Mouse (Mus musculus): ENCODE data around the gene Zic4. TPM values are rescaled to one million over a fixed set of nuclear protein-coding genes. Genes with fewer than 3 reads are reported as not detected.
A peak's percentile ranks its signal among the peaks of the same experiment; 100 is the strongest.

The Zic4 gene
- polyA plus RNA-seq, 1 experiment from 2014 or later: 0.24 TPM

- H3K4me2 ChIP-seq: no peak overlapping the region
- H3K9ac ChIP-seq: no peak overlapping the region
- H3K9me3 ChIP-seq: no peaks in the 10 kb centered on the region; the same call in 1 of the 2 replicates
- peaks cover 98% of the 10 kb centered on the region for H3K27me3 ChIP-seq
- ATAC-seq (ENCODE audit: insufficient number of reproducible peaks, low FRiP score, low TSS enrichment, low read depth): 0 out of 2 replicates have a peak, but pooled peaks have one; percentile 35
- WGBS: 2% methylated on average over 30 of the region's 30 CpGs
- H3K36me3 ChIP-seq: no peaks in the 10 kb centered on the region
- H3K27ac ChIP-seq: no peak overlapping the region
- H3K4me3 ChIP-seq: 0 out of 2 replicates have a peak overlapping the region, but pooled peaks have one; percentile 2
- H3K4me1 ChIP-seq: peaks cover 10% of the 10 kb centered on the region
Observed at GRCm38 (mm10) chr9:91384136-91384500, 21.9 kb downstream of the Zic4 start.

- no peak overlapping the region for H3K9ac ChIP-seq
- WGBS: 11% methylated on average over 4 of the region's 4 CpGs
- no peak for ATAC-seq (ENCODE audit: insufficient number of reproducible peaks, low FRiP score, low TSS enrichment, low read depth)
Observed at GRCm38 (mm10) chr9:91384693-91385560, 22.7 kb downstream of the Zic4 start.

GRCm38 (mm10) chr9:91385561-91386430 is 23.6 kb downstream of the Zic4 start:
- ATAC-seq (ENCODE audit: insufficient number of reproducible peaks, low FRiP score, low TSS enrichment, low read depth): no peak
- no peak overlapping the region for H3K27ac ChIP-seq
- peaks cover 99% of the 10 kb centered on the region for H3K27me3 ChIP-seq
- WGBS: 6% methylated on average over 8 of the region's 8 CpGs
- peaks cover 10% of the 10 kb centered on the region for H3K4me1 ChIP-seq
- H3K4me2 ChIP-seq: no peak overlapping the region
- H3K9me3 ChIP-seq: no peaks in the 10 kb centered on the region; the same call in 1 of the 2 replicates
- H3K36me3 ChIP-seq: no peaks in the 10 kb centered on the region
- no peak overlapping the region for H3K4me3 ChIP-seq
- no peak overlapping the region for H3K9ac ChIP-seq

More at GRCm38 (mm10) chr9:91384693-91385560, 22.7 kb downstream of the Zic4 start:
- Histone ChIP-seq H3K27me3 (peaks cover 98% of the 10 kb centered on the region), H3K9me3 (no peaks in the 10 kb centered on the region; the same call in 1 of the 2 replicates), H3K4me1 (peaks cover 10% of the 10 kb centered on the region), H3K4me3 (no peak overlapping the region), H3K36me3 (no peaks in the 10 kb centered on the region), H3K27ac (no peak overlapping the region), H3K4me2 (no peak overlapping the region)

GRCm38 (mm10) chr9:91386502-91386890 is 24.3 kb downstream of the Zic4 start:
- Histone ChIP-seq H3K4me2 (no peak overlapping the region), H3K9me3 (no peaks in the 10 kb centered on the region; the same call in 1 of the 2 replicates), H3K36me3 (no peaks in the 10 kb centered on the region), H3K4me1 (peaks cover 5% of the 10 kb centered on the region), H3K27ac (no peak overlapping the region), H3K4me3 (no peak overlapping the region), H3K9ac (no peak overlapping the region), H3K27me3 (peaks cover 99% of the 10 kb centered on the region)
- 2% methylated on average over 17 of the region's 17 CpGs for WGBS
- ATAC-seq (ENCODE audit: insufficient number of reproducible peaks, low FRiP score, low TSS enrichment, low read depth): no peak

- no peak for ATAC-seq (ENCODE audit: insufficient number of reproducible peaks, low FRiP score, low TSS enrichment, low read depth)
- Histone ChIP-seq H3K4me2 (no peak overlapping the region), H3K9ac (no peak overlapping the region), H3K36me3 (no peaks in the 10 kb centered on the region), H3K27ac (no peak overlapping the region), H3K27me3 (peaks cover 99% of the 10 kb centered on the region), H3K4me3 (no peak overlapping the region), H3K9me3 (no peaks in the 10 kb centered on the region; the same call in 1 of the 2 replicates), H3K4me1 (no peaks in the 10 kb centered on the region)
- WGBS: 3% methylated on average over 31 of the region's 31 CpGs
Observed at GRCm38 (mm10) chr9:91386891-91387739, 24.9 kb downstream of the Zic4 start.

- Histone ChIP-seq H3K4me3 (no peak overlapping the region), H3K27me3 (peaks cover 98% of the 10 kb centered on the region), H3K27ac (no peak overlapping the region), H3K4me1 (no peaks in the 10 kb centered on the region), H3K4me2 (no peak overlapping the region), H3K36me3 (no peaks in the 10 kb centered on the region), H3K9ac (no peak overlapping the region), H3K9me3 (no peaks in the 10 kb centered on the region; the same call in 1 of the 2 replicates)
- whole genome bisulfite sequencing: 3% methylated on average over 5 of the region's 5 CpGs
- no peak for ATAC-seq (ENCODE audit: insufficient number of reproducible peaks, low FRiP score, low TSS enrichment, low read depth)
Observed at GRCm38 (mm10) chr9:91387740-91388080, 25.5 kb downstream of the Zic4 start.

GRCm38 (mm10) chr9:91388173-91388572 is 26.0 kb downstream of the Zic4 start:
- Histone ChIP-seq H3K27ac (no peak overlapping the region), H3K9ac (no peak overlapping the region), H3K27me3 (peaks cover 98% of the 10 kb centered on the region), H3K4me3 (no peak overlapping the region), H3K4me2 (no peak overlapping the region), H3K9me3 (no peaks in the 10 kb centered on the region; the same call in 1 of the 2 replicates), H3K36me3 (no peaks in the 10 kb centered on the region), H3K4me1 (no peaks in the 10 kb centered on the region)
- WGBS: 8% methylated on average over 4 of the region's 4 CpGs
- no peak for ATAC-seq (ENCODE audit: insufficient number of reproducible peaks, low FRiP score, low TSS enrichment, low read depth)

GRCm38 (mm10) chr9:91393376-91394068 is 31.3 kb downstream of the Zic4 start:
- Histone ChIP-seq H3K4me2 (no peak overlapping the region), H3K9me3 (no peaks in the 10 kb centered on the region), H3K36me3 (no peaks in the 10 kb centered on the region), H3K4me1 (no peaks in the 10 kb centered on the region), H3K4me3 (no peak overlapping the region), H3K27ac (no peak overlapping the region), H3K9ac (no peak overlapping the region), H3K27me3 (peaks cover 94% of the 10 kb centered on the region)
- ATAC-seq (ENCODE audit: insufficient number of reproducible peaks, low FRiP score, low TSS enrichment, low read depth): no peak
- WGBS: 4% methylated on average over 8 of the region's 8 CpGs

- H3K9ac ChIP-seq: no peak overlapping the region
- no peak for ATAC-seq (ENCODE audit: insufficient number of reproducible peaks, low FRiP score, low TSS enrichment, low read depth)
- no peaks in the 10 kb centered on the region for H3K36me3 ChIP-seq
- 1% methylated on average over 14 of the region's 14 CpGs for WGBS
- H3K9me3 ChIP-seq: no peaks in the 10 kb centered on the region
- H3K27ac ChIP-seq: no peak overlapping the region
- H3K4me2 ChIP-seq: no peak overlapping the region
- H3K4me1 ChIP-seq: no peaks in the 10 kb centered on the region
- no peak overlapping the region for H3K4me3 ChIP-seq
- H3K27me3 ChIP-seq: peaks cover 93% of the 10 kb centered on the region
Observed at GRCm38 (mm10) chr9:91394211-91394646, 32.0 kb downstream of the Zic4 start.

- no peak for ATAC-seq (ENCODE audit: insufficient number of reproducible peaks, low FRiP score, low TSS enrichment, low read depth)
- Histone ChIP-seq H3K4me1 (no peaks in the 10 kb centered on the region), H3K27me3 (peaks cover 93% of the 10 kb centered on the region), H3K27ac (no peak overlapping the region), H3K9me3 (no peaks in the 10 kb centered on the region), H3K9ac (no peak overlapping the region), H3K4me2 (no peak overlapping the region), H3K36me3 (no peaks in the 10 kb centered on the region), H3K4me3 (no peak overlapping the region)
- 6% methylated on average over 14 of the region's 14 CpGs for WGBS
Observed at GRCm38 (mm10) chr9:91395066-91395772, 33.0 kb downstream of the Zic4 start.
